ENCODE assay signal across 10 mouse cellular contexts in the genomic region with DNA sequence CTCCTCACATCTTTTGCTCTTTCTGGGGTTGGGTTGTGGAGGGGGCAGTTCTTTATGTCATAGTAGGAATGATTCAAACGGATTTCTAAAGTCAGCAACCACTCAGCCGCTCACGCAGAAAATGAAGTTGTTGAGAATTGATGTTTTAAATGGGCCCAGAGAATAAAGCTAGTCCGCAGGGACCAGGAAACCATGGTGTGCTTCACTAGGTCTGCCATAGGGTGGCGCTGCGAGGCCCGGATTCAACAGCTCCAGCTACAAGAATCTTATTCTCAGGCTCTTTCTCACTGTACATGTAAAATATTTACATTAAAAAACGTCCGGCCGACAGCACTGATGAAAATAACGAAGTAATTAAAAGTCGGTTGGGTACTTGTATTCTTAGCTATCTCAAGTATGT.
DNase-seq lines count a peak whose midpoint lies in the region; ATAC-seq and TF ChIP-seq lines count a peak whose summit lies in the region.
"Had no signal": no experiment of that assay in that cellular context is flagged by ENCODE, and none has a peak within 500 bp of the region (broad histone marks: within the 10 kb centered on the region; RNA-seq: fewer than 3 reads in every experiment).

No protein-coding gene starts in this region.

- WGBS in hindbrain, embryonic 10.5 days, result 18% methylated on average over 12 of the region's 12 CpGs
- 5% methylated on average over 12 of the region's 12 CpGs for WGBS in olfactory bulb, adult 2 months

- H3K9me3 ChIP-seq in ES-Bruce4 (replicated peaks; ENCODE audit: control insufficient read depth, insufficient read depth, low read length, poor library complexity, severe bottlenecking), result no peaks in the 10 kb centered on the region
- H3K9me3 ChIP-seq in hindbrain, embryonic 10.5 days, result no peaks in the 10 kb centered on the region
- H3K9me3 ChIP-seq: G1E; heart, embryonic 15.5 days had no signal

- peak; percentile 61 for DNase-seq in gastrocnemius, postnatal 10 days
- DNase-seq in gastrocnemius, postnatal 25 days, result no peak
- peak; percentile 45 for DNase-seq in embryo, embryonic 11.5 days (ENCODE audit: low read depth, low spot score)
- peak; percentile 71 for DNase-seq in hindbrain, embryonic 10.5 days (ENCODE audit: low spot score)
- DNase-seq in left cerebral cortex, postnatal 14 days (ENCODE audit: low spot score in 2 of 2), result peak; percentile 80 to 83

- H3K4me1 ChIP-seq in ES-Bruce4 (ENCODE audit: control insufficient read depth, insufficient read depth, low read length), result no peaks in the 10 kb centered on the region
- peaks cover 14% of the 10 kb centered on the region; the same call in 1 of the 2 replicates for H3K4me1 ChIP-seq in hindbrain, embryonic 10.5 days (replicated peaks)
- H3K4me1 ChIP-seq in olfactory bulb, adult 2 months (ENCODE audit: control insufficient read depth, insufficient read depth, low read length), result no peaks in the 10 kb centered on the region

- no peak overlapping the region for H3K27ac ChIP-seq in ES-Bruce4 (ENCODE audit: insufficient read depth, low read length)
- no peak overlapping the region for H3K27ac ChIP-seq in hindbrain, embryonic 10.5 days
- no peak overlapping the region for H3K27ac ChIP-seq in olfactory bulb, adult 2 months (ENCODE audit: insufficient read depth, low read depth, low read length)
- H3K27ac ChIP-seq: heart, embryonic 15.5 days had no signal

- no peaks in the 10 kb centered on the region; the same call in 1 of the 2 replicates for H3K27me3 ChIP-seq in ES-Bruce4 (ENCODE audit: control insufficient read depth, insufficient read depth, low read length, poor library complexity, severe bottlenecking)
- H3K27me3 ChIP-seq in hindbrain, embryonic 10.5 days (ENCODE audit: insufficient read depth, poor library complexity, severe bottlenecking), result peaks cover 9% of the 10 kb centered on the region

- no peak for TF ChIP-seq EP300 in ES-Bruce4 (IDR thresholded peaks at IDR 0.05; ENCODE audit: insufficient read depth, low read depth, low read length)

- ATAC-seq in megakaryocyte-erythroid progenitor cell, adult 5-6 weeks (replicated peaks; ENCODE audit: low FRiP score, low TSS enrichment, poor library complexity, severe bottlenecking), result no peak

- no peaks in the 10 kb centered on the region for H3K36me3 ChIP-seq in ES-Bruce4 (ENCODE audit: control insufficient read depth, insufficient read depth, low read length, poor library complexity, severe bottlenecking)
- H3K36me3 ChIP-seq in hindbrain, embryonic 10.5 days, result no peaks in the 10 kb centered on the region
- H3K36me3 ChIP-seq: G1E; heart, embryonic 15.5 days had no signal

- no peak overlapping the region for H3K4me3 ChIP-seq in ES-Bruce4 (ENCODE audit: low read depth, low read length)
- no peak overlapping the region for H3K4me3 ChIP-seq in hindbrain, embryonic 10.5 days
- H3K4me3 ChIP-seq in olfactory bulb, adult 2 months (ENCODE audit: insufficient read depth, low read depth, low read length), result no peak overlapping the region
- H3K4me3 ChIP-seq: heart, embryonic 15.5 days had no signal

- TF ChIP-seq CTCF in ES-Bruce4 (IDR thresholded peaks at IDR 0.05; ENCODE audit: low read depth, low read length), result peak; percentile 78
- TF ChIP-seq CTCF in olfactory bulb, adult 2 months (IDR thresholded peaks at IDR 0.05; ENCODE audit: insufficient read depth, low read depth, low read length), result peak; percentile 50; the same call in 1 of the 2 replicates

- no peak for TF ChIP-seq POLR2A in ES-Bruce4 (IDR thresholded peaks at IDR 0.05; ENCODE audit: insufficient read depth, low read length)
- TF ChIP-seq POLR2A in olfactory bulb, adult 2 months (IDR thresholded peaks at IDR 0.05; ENCODE audit: insufficient read depth, low read depth, low read length), result no peak

- intact Hi-C loops in left cerebral cortex, postnatal 14 days (cut with DNase I), result loop anchor here (5.0 to 10.0 kb wide), 2 partner anchors 655 to 803 kb away; no protein-coding TSS in a partner anchor

- no peak overlapping the region for H3K9ac ChIP-seq in ES-Bruce4 (ENCODE audit: low read depth, poor library complexity, severe bottlenecking)
- H3K9ac ChIP-seq: heart, embryonic 15.5 days had no signal
